Mouse (Mus musculus) bone marrow, adult 2 months (tissue): Measurements from ENCODE around the gene Thap2.

Source experiments
- CTCF ChIP-seq: fragments of 200-500 bp; IDR thresholded peaks from 2 replicates; pipeline ENCODE4 v1.5.1; 2011; ENCODE audit warnings: low read length, control low read depth; ENCODE audit not compliant: control insufficient read depth, insufficient read depth
- POLR2A ChIP-seq: fragments of 200-500 bp; IDR thresholded peaks from 2 replicates; pipeline ENCODE4 v1.6.1; 2011; ENCODE audit warnings: low read depth, mild to moderate bottlenecking, control low read depth, low read length, borderline replicate concordance; ENCODE audit not compliant: control insufficient read depth

DNA sequence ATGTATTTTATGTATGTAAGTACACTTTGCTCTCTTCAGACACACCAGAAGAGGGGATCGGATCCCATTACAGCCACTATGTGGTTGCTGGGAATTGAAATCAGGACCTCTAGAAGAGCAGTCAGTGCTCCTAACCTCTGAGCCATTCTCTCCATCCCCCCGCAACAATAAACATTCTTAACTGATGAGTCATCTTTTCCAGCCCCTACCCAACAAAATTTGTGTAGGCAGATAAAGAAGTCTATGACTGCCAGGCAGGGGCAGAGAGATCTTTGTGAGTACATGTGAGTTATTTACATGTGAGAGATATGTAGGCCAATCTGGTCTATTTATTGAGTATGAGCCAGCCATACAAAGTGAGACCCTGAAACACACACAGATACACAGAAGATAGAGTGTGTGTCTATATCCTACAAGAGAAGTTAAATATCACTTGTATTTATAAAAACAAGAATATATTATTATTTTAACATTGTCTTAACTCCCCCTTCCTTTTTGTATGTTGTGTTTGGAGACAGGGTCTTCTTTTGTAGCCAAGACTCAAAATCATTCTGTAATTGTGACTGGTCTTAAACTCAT lies 2.6 kb downstream of the Thap2 start:
- TF ChIP-seq CTCF, result no peak
- TF ChIP-seq POLR2A, result no peak
